Mouse (Mus musculus): ENCODE results near the gene Zfp777.

GRCm38 (mm10) chr6:48016841-48017240 is 31.9 kb downstream of the Zfp777 start:
- no peak for TF ChIP-seq CTCF (IDR thresholded peaks at IDR 0.05; ENCODE audit: extremely low read depth, insufficient read depth, low read length)
- TF ChIP-seq POLR2A (IDR thresholded peaks at IDR 0.05; ENCODE audit: extremely low read depth, insufficient read depth, low read length): no peak

Data from cortical plate, adult 2 months (tissue).